Mouse (Mus musculus): ENCODE measurements around the gene Mmp3. TPM values are rescaled to one million over a fixed set of nuclear protein-coding genes. Genes with fewer than 3 reads are reported as not detected.
"Not testable (repeated sequence)": the region's sequence is repeated elsewhere in the genome, so short reads cannot be mapped to it uniquely, and the experiment has no call there.

The Mmp3 gene
- polyA plus RNA-seq (2014; fragmentation: Nextera tagmentation; extraction: Ambion mirVana): not detected in 2 replicates

GRCm38 (mm10) chr9:7445522-7445921, at the start of gene Mmp3:
Gene Mmp3 (plus strand): TSS chr9:7445822.
- no peak within 1 kb of the TSS for H3K27ac ChIP-seq (ENCODE audit: low read depth, low read length)
- no peaks in the 10 kb centered on the region for H3K9me3 ChIP-seq (ENCODE audit: control insufficient read depth, low read length)
- H3K9ac ChIP-seq (ENCODE audit: low read length): no peak within 1 kb of the TSS
- no peak for DNase-seq (ENCODE audit: low spot score)
- no peak within 1 kb of the TSS for H3K4me2 ChIP-seq (ENCODE audit: low read depth, low read length, severe bottlenecking)
- no peaks in the 10 kb centered on the region for H3K36me3 ChIP-seq (ENCODE audit: control insufficient read depth, insufficient read depth, low read length)
- H3K27me3 ChIP-seq (ENCODE audit: control insufficient read depth, insufficient read depth, low read length): no peaks in the 10 kb centered on the region
- WGBS: 92% methylated on average over 2 of the region's 2 CpGs
- H3K4me3 ChIP-seq (ENCODE audit: low read depth, low read length): no peak within 1 kb of the TSS
- no peak for ATAC-seq (replicated peaks; ENCODE audit: low FRiP score)
- H3K4me1 ChIP-seq (replicated peaks; ENCODE audit: control insufficient read depth, insufficient read depth, low read length): no peaks in the 10 kb centered on the region

- H3K9ac ChIP-seq (ENCODE audit: low read length); H3K4me1 ChIP-seq (replicated peaks; ENCODE audit: control insufficient read depth, insufficient read depth, low read length); H3K9me3 ChIP-seq (ENCODE audit: control insufficient read depth, low read length); H3K36me3 ChIP-seq (ENCODE audit: control insufficient read depth, insufficient read depth, low read length); H3K4me3 ChIP-seq (ENCODE audit: low read depth, low read length); H3K27ac ChIP-seq (ENCODE audit: low read depth, low read length); H3K27me3 ChIP-seq (ENCODE audit: control insufficient read depth, insufficient read depth, low read length); DNase-seq (ENCODE audit: low spot score); ATAC-seq (replicated peaks; ENCODE audit: low FRiP score); H3K4me2 ChIP-seq (ENCODE audit: low read depth, low read length, severe bottlenecking): not testable (repeated sequence)
- WGBS: 88% methylated on average over 8 of the region's 8 CpGs
Measured at GRCm38 (mm10) chr9:7396556-7396955, 49.1 kb upstream of the Mmp3 start.

GRCm38 (mm10) chr9:7453302-7453701, 7.7 kb downstream of the Mmp3 start:
- 71% methylated on average over 2 of the region's 2 CpGs for WGBS
- H3K27ac ChIP-seq (ENCODE audit: low read depth, low read length): no peak overlapping the region
- H3K36me3 ChIP-seq (ENCODE audit: control insufficient read depth, insufficient read depth, low read length): no peaks in the 10 kb centered on the region
- H3K4me1 ChIP-seq (replicated peaks; ENCODE audit: control insufficient read depth, insufficient read depth, low read length): no peaks in the 10 kb centered on the region
- H3K9me3 ChIP-seq (ENCODE audit: control insufficient read depth, low read length): no peaks in the 10 kb centered on the region
- H3K4me2 ChIP-seq (ENCODE audit: low read depth, low read length, severe bottlenecking): no peak overlapping the region
- no peak overlapping the region for H3K9ac ChIP-seq (ENCODE audit: low read length)
- H3K27me3 ChIP-seq (ENCODE audit: control insufficient read depth, insufficient read depth, low read length): no peaks in the 10 kb centered on the region
- DNase-seq (ENCODE audit: low spot score) (no peak), ATAC-seq (replicated peaks; ENCODE audit: low FRiP score) (no peak)
- H3K4me3 ChIP-seq (ENCODE audit: low read depth, low read length): no peak overlapping the region

GRCm38 (mm10) chr9:7470262-7470661, 24.6 kb downstream of the Mmp3 start:
- no peak for ATAC-seq (replicated peaks; ENCODE audit: low FRiP score)

GRCm38 (mm10) chr9:7483684-7484394, 38.2 kb downstream of the Mmp3 start:
- Histone ChIP-seq H3K36me3 (ENCODE audit: control insufficient read depth, insufficient read depth, low read length) (no peaks in the 10 kb centered on the region), H3K4me1 (replicated peaks; ENCODE audit: control insufficient read depth, insufficient read depth, low read length) (no peaks in the 10 kb centered on the region), H3K27me3 (ENCODE audit: control insufficient read depth, insufficient read depth, low read length) (no peaks in the 10 kb centered on the region), H3K4me2 (ENCODE audit: low read depth, low read length, severe bottlenecking) (no peak overlapping the region), H3K9ac (ENCODE audit: low read length) (no peak overlapping the region), H3K9me3 (ENCODE audit: control insufficient read depth, low read length) (no peaks in the 10 kb centered on the region), H3K27ac (ENCODE audit: low read depth, low read length) (no peak overlapping the region), H3K4me3 (ENCODE audit: low read depth, low read length) (no peak overlapping the region)
- 79% methylated on average over 5 of the region's 5 CpGs for WGBS
- no peak for ATAC-seq (replicated peaks; ENCODE audit: low FRiP score)
- DNase-seq (ENCODE audit: low spot score): no peak

More at GRCm38 (mm10) chr9:7470262-7470661, 24.6 kb downstream of the Mmp3 start:
- 88% methylated on average over 1 of the region's 1 CpGs for WGBS
- Histone ChIP-seq H3K36me3 (ENCODE audit: control insufficient read depth, insufficient read depth, low read length) (no peaks in the 10 kb centered on the region), H3K9me3 (ENCODE audit: control insufficient read depth, low read length) (no peaks in the 10 kb centered on the region), H3K4me2 (ENCODE audit: low read depth, low read length, severe bottlenecking) (no peak overlapping the region), H3K4me1 (replicated peaks; ENCODE audit: control insufficient read depth, insufficient read depth, low read length) (no peaks in the 10 kb centered on the region), H3K27ac (ENCODE audit: low read depth, low read length) (no peak overlapping the region), H3K9ac (ENCODE audit: low read length) (no peak overlapping the region), H3K4me3 (ENCODE audit: low read depth, low read length) (no peak overlapping the region), H3K27me3 (ENCODE audit: control insufficient read depth, insufficient read depth, low read length) (no peaks in the 10 kb centered on the region)
- no peak for DNase-seq (ENCODE audit: low spot score)

- Histone ChIP-seq H3K4me3 (ENCODE audit: low read depth, low read length) (no peak overlapping the region), H3K4me2 (ENCODE audit: low read depth, low read length, severe bottlenecking) (no peak overlapping the region), H3K36me3 (ENCODE audit: control insufficient read depth, insufficient read depth, low read length) (no peaks in the 10 kb centered on the region), H3K27ac (ENCODE audit: low read depth, low read length) (no peak overlapping the region), H3K27me3 (ENCODE audit: control insufficient read depth, insufficient read depth, low read length) (no peaks in the 10 kb centered on the region), H3K9ac (ENCODE audit: low read length) (no peak overlapping the region), H3K4me1 (replicated peaks; ENCODE audit: control insufficient read depth, insufficient read depth, low read length) (no peaks in the 10 kb centered on the region), H3K9me3 (ENCODE audit: control insufficient read depth, low read length) (no peaks in the 10 kb centered on the region)
- WGBS: 88% methylated on average over 3 of the region's 3 CpGs
- ATAC-seq (replicated peaks; ENCODE audit: low FRiP score) (no peak), DNase-seq (ENCODE audit: low spot score) (no peak)
Measured at GRCm38 (mm10) chr9:7501138-7501537, 55.5 kb downstream of the Mmp3 start.

GRCm38 (mm10) chr9:7502051-7502450, 56.4 kb downstream of the Mmp3 start, which contains the start of gene Mmp10:
Gene Mmp10 (plus strand): TSS chr9:7502352.
- Histone ChIP-seq H3K27me3 (ENCODE audit: control insufficient read depth, insufficient read depth, low read length) (no peaks in the 10 kb centered on the region), H3K4me1 (replicated peaks; ENCODE audit: control insufficient read depth, insufficient read depth, low read length) (no peaks in the 10 kb centered on the region), H3K36me3 (ENCODE audit: control insufficient read depth, insufficient read depth, low read length) (no peaks in the 10 kb centered on the region), H3K9me3 (ENCODE audit: control insufficient read depth, low read length) (no peaks in the 10 kb centered on the region), H3K9ac (ENCODE audit: low read length) (no peak within 1 kb of the TSS), H3K4me3 (ENCODE audit: low read depth, low read length) (no peak within 1 kb of the TSS), H3K4me2 (ENCODE audit: low read depth, low read length, severe bottlenecking) (no peak within 1 kb of the TSS), H3K27ac (ENCODE audit: low read depth, low read length) (no peak within 1 kb of the TSS)
- no peak for ATAC-seq (replicated peaks; ENCODE audit: low FRiP score)
- 97% methylated on average over 3 of the region's 3 CpGs for WGBS
- DNase-seq (ENCODE audit: low spot score): no peak
